Mouse (Mus musculus) left cerebral cortex, adult 8-10 months (tissue): ENCODE data around the gene Sox1. TPM values are rescaled to one million over a fixed set of nuclear protein-coding genes. Genes with fewer than 3 reads are reported as not detected.

Source experiments
- microRNA-seq, 2 experiments: library from miRNA; unstranded; fragments of <30 nt; microRNA quantifications; one replicate each; pipeline ENCODE4 v1.2.0; 2022
- total RNA-seq, 4 experiments: library from RNA; stranded (reverse); gene quantifications; 2 replicates each; pipeline ENCODE4 v1.2.4; 2022

Sox1 gene
- total RNA-seq, 4 experiments from 2014 or later = 10.9 to 14.2 (median 13.0) TPM

Small RNAs within 50 kb of the gene (microRNA-seq; reads per million reads assigned to microRNA genes)
- 0 reads per million in 2 experiments for gene Gm25239

Other genes with a start within 250 kb of the Sox1 start
- gene A230072I06Rik, start 116.5 kb upstream of the Sox1 start, total RNA-seq = not detected
- gene Spaca7, start 177.7 kb downstream of the Sox1 start, total RNA-seq = not detected